In the genomic region with DNA sequence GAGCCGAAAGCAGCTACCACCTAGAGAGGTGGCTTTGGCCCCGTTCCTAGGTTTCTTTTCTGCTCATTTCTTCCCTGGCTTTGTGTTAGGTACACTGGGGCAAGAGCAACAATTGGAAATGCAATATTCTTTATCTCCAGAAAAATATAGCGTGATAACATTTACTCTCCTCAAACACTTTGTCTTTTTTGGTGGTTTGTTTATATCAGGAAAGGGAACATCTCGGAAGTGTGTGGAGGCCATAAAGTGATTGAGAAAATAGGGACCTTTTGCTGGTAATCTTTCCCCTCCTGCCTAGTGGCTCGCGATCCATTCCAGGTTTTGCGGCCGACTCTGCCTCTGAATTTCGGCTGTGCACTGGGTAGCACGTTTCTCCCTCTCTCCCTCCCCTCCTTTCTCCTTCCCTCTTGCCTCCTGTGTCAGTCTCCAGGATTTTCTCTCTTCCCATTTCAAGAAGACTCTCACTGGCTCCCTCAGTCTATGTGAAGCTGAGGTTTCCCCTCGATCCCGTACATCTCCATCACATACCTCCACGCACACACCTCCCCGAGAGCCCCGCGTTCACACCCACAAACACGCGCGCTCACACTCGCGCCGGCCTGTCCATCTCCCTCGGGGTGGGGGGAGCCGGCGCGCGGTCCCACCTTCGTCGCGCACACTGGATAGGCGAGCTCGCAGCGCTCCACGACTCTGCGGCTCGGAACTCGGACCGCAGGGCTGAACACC, we compare ENCODE assay signal across 8 mouse cellular contexts. TPM values are rescaled to one million over a fixed set of nuclear protein-coding genes. Genes with fewer than 3 reads are reported as not detected.
DNase-seq lines count a peak whose midpoint lies in the region; ATAC-seq lines count a peak whose summit lies in the region.

A gene (plus strand): TSS at position 440 of the 726 bp plus-strand sequence.

- H3K9me3 ChIP-seq in hindbrain, embryonic 14.5 days (ENCODE audit: control insufficient read depth, low read length), result no peaks in the 10 kb centered on the region

- peak within 1 kb of the TSS; percentile 81 for H3K4me3 ChIP-seq in hindbrain, embryonic 14.5 days (replicated peaks; ENCODE audit: low read length)

- H3K27ac ChIP-seq in hindbrain, embryonic 14.5 days, result peak within 1 kb of the TSS; percentile 85

- peak; percentile 91 for DNase-seq in ZHBTc4 (ENCODE audit: low read depth, low spot score)
- peak; percentile 87 to 94 for DNase-seq in cerebellum, postnatal 25 days
- peak; percentile 65 for DNase-seq in gastrocnemius, adult 18-20 months (ENCODE audit: low spot score)
- peak; percentile 91 for DNase-seq in hindbrain, embryonic 14.5 days (ENCODE audit: low spot score)
- peak; percentile 85 to 87 for DNase-seq in left cerebral cortex, adult 18-20 months (ENCODE audit: low spot score in 2 of 2)
- DNase-seq in lung, postnatal 25 days (ENCODE audit: low spot score), result peak; percentile 39
- peak; percentile 88 for DNase-seq in right cerebral cortex, postnatal 14 days
- no peak for DNase-seq in thymus, postnatal 14 days

- H3K4me1 ChIP-seq in hindbrain, embryonic 14.5 days (replicated peaks; ENCODE audit: control insufficient read depth, insufficient read depth, low read length), result peaks cover 20% of the 10 kb centered on the region

- no peaks in the 10 kb centered on the region for H3K27me3 ChIP-seq in hindbrain, embryonic 14.5 days (ENCODE audit: control insufficient read depth, insufficient read depth, low read length)

- H3K4me2 ChIP-seq in hindbrain, embryonic 14.5 days (replicated peaks), result peak within 1 kb of the TSS; percentile 67

- peak; percentile 81 for ATAC-seq in hindbrain, embryonic 14.5 days (ENCODE audit: low FRiP score)

- H3K9ac ChIP-seq in hindbrain, embryonic 14.5 days, result peak within 1 kb of the TSS; percentile 83

- WGBS in hindbrain, embryonic 14.5 days, result under 1% methylated on average over 38 of the region's 38 CpGs

- no peaks in the 10 kb centered on the region for H3K36me3 ChIP-seq in hindbrain, embryonic 14.5 days (replicated peaks; ENCODE audit: control insufficient read depth, insufficient read depth)

RNA-seq across cellular contexts. Expression of the gene that starts here (rescaled TPM):
- 1 to 10 TPM; 1.5 to 2.6 TPM for total RNA-seq in gastrocnemius, adult 18-20 months (2021)
- polyA plus RNA-seq in hindbrain, embryonic 14.5 days (2014; fragmentation: Nextera tagmentation; extraction: Ambion mirVana), result 17.8 and 18.6 TPM in 2 replicates
- 10 to 100 TPM; 12.4 to 12.8 TPM for total RNA-seq in left cerebral cortex, adult 18-20 months (2021)
